ENCODE assay signal across 8 mouse cellular contexts in the genomic region with DNA sequence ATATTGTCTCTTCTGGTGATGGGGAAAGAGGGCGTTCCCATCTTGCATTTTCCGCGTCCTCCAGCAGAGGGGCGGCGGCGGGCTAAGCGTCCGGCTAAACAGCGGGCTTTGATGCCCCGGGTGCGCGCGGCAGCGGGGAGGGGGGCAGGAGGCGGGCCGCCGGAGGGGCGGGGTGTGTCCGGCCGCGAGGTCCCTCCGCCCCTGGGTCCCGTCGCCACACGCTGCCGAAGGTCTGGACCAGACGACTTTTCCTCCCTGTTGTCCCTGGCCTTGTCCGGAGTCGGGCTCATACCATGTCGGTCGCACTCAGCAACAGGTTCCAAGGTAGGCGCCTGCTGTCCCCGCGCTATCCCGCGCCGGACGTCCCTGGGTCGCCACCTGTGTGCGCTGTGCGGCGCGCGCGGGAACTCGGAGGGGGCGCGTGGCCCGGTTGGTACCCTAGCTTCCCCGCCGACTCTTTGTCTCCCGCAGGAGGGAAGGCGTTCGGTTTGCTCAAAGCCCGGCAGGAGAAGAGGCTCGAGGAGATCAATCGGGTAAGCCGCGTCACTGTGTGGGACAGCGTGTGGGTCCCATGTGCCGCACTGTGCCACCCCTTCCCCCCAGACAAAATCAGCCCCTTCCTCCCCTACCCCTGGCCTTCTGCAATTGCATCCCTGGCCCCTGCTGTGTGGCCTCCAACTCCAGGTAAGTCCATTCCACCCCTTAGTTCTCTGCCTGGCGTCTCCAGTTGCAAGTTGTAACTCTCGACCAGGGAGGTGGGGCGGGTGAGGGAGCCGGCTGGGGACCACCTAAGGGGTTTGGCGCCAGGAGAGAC. TPM values are rescaled to one million over a fixed set of nuclear protein-coding genes. Genes with fewer than 3 reads are reported as not detected.
A peak's percentile ranks its signal among the peaks of the same experiment; 100 is the strongest.
DNase-seq lines count a peak whose midpoint lies in the region; ATAC-seq and TF ChIP-seq lines count a peak whose summit lies in the region.

TSS of gene Aif1l (plus strand) at position 82 of the 814 bp plus-strand sequence.

- H3K9ac ChIP-seq in intestine, embryonic 14.5 days (ENCODE audit: low read length) = peak within 1 kb of the TSS; percentile 67
- H3K9ac ChIP-seq in liver, embryonic 14.5 days (replicated peaks) = no peak within 1 kb of the TSS

- TF ChIP-seq EP300 in liver, embryonic 14.5 days (IDR thresholded peaks at IDR 0.05; ENCODE audit: low read depth) = no peak

- ATAC-seq in intestine, embryonic 14.5 days (replicated peaks; ENCODE audit: low FRiP score, low TSS enrichment, low read depth) = peak; percentile 70
- ATAC-seq in liver, embryonic 14.5 days (ENCODE audit: insufficient read depth) = no peak

- peak; percentile 49; the same call in 1 of the 2 replicates for TF ChIP-seq CTCF in brain, embryonic 14.5 days (IDR thresholded peaks at IDR 0.05; ENCODE audit: borderline replicate concordance, extremely low read depth, insufficient read depth, insufficient read length)
- TF ChIP-seq CTCF in liver, embryonic 14.5 days (IDR thresholded peaks at IDR 0.05; ENCODE audit: low read depth) = peak; percentile 42

- 0 out of 2 replicates have a peak, but pooled peaks have one; percentile 16 for TF ChIP-seq POLR2A in brain, embryonic 14.5 days (IDR thresholded peaks at IDR 0.05; ENCODE audit: borderline replicate concordance, extremely low read depth, insufficient read depth, insufficient read length, poor library complexity, severe bottlenecking)

- no peak within 1 kb of the TSS for H3K27ac ChIP-seq in intestine, embryonic 14.5 days (ENCODE audit: low read depth)
- H3K27ac ChIP-seq in liver, embryonic 14.5 days = no peak within 1 kb of the TSS

- peak within 1 kb of the TSS; percentile 73 for H3K4me3 ChIP-seq in intestine, embryonic 14.5 days (ENCODE audit: low read depth, low read length)
- peak within 1 kb of the TSS; percentile 41 to 44 for H3K4me3 ChIP-seq in liver, embryonic 14.5 days (ENCODE audit: insufficient read depth in 1 of 2, low read depth in 2 of 2, low read length in 2 of 2)

- WGBS in intestine, embryonic 14.5 days = under 1% methylated on average over 66 of the region's 66 CpGs
- whole genome bisulfite sequencing in liver, embryonic 14.5 days (ENCODE audit: insufficient replicate concordance) = under 1% methylated on average over 65 of the region's 66 CpGs

- H3K4me2 ChIP-seq in intestine, embryonic 14.5 days (ENCODE audit: low read length) = peak within 1 kb of the TSS; percentile 99
- H3K4me2 ChIP-seq in liver, embryonic 14.5 days (ENCODE audit: low read depth) = peak within 1 kb of the TSS; percentile 65

- no peaks in the 10 kb centered on the region for H3K9me3 ChIP-seq in intestine, embryonic 14.5 days (ENCODE audit: control insufficient read depth, low read length)
- no peaks in the 10 kb centered on the region for H3K9me3 ChIP-seq in liver, embryonic 14.5 days (ENCODE audit: control insufficient read depth, low read length)

- H3K36me3 ChIP-seq in intestine, embryonic 14.5 days (ENCODE audit: control insufficient read depth, insufficient read depth, low read length) = no peaks in the 10 kb centered on the region
- H3K36me3 ChIP-seq in liver, embryonic 14.5 days (replicated peaks; ENCODE audit: control insufficient read depth, insufficient read depth, low read depth) = no peaks in the 10 kb centered on the region

- peak; percentile 96 for DNase-seq in heart, adult 11 months
- DNase-seq in heart, adult 8-10 months (ENCODE audit: low spot score) = no peak
- DNase-seq in brain, embryonic 14.5 days (ENCODE audit: low read depth) = peak; percentile 83
- DNase-seq in gastrocnemius, postnatal 25 days = peak; percentile 67
- peak; percentile 87 for DNase-seq in intestine, embryonic 14.5 days (ENCODE audit: low spot score)
- DNase-seq in liver, embryonic 14.5 days (ENCODE audit: low read depth in 3 of 3, low spot score in 3 of 3) = peak in 1 of 3 experiments; percentile 11
- DNase-seq in naive thymus-derived CD4-positive, alpha-beta T cell, adult 2 months (ENCODE audit: low read depth) = peak; percentile 53
- peak; percentile 23 for DNase-seq in thymus, postnatal 0 days (ENCODE audit: low spot score)

- H3K27me3 ChIP-seq in intestine, embryonic 14.5 days (replicated peaks; ENCODE audit: control insufficient read depth, insufficient read depth, low read length) = no peaks in the 10 kb centered on the region
- peaks cover 24% of the 10 kb centered on the region for H3K27me3 ChIP-seq in liver, embryonic 14.5 days (ENCODE audit: control insufficient read depth, insufficient read depth, low read length)

- H3K4me1 ChIP-seq in intestine, embryonic 14.5 days (replicated peaks; ENCODE audit: control insufficient read depth, insufficient read depth, low read length) = peaks cover 4% of the 10 kb centered on the region
- peaks cover 0 to 3% of the 10 kb centered on the region in 2 experiments; a peak in 1 of 4 replicates for H3K4me1 ChIP-seq in liver, embryonic 14.5 days (replicated peaks; ENCODE audit: control insufficient read depth in 2 of 2, insufficient read depth in 2 of 2, low read length in 1 of 2)

RNA-seq across cellular contexts. Expression of gene Aif1l, which starts in this region (rescaled TPM):
- 1 to 10 TPM; 2.2 to 4.2 (median 2.9) TPM for total RNA-seq in heart, adult 8-10 months (2022)
- 31.2 and 40.1 TPM in 2 replicates for polyA plus RNA-seq in brain, embryonic 14.5 days (2012; rRNA removed)
- total RNA-seq in gastrocnemius, postnatal 25 days (2021) = 1 to 10 TPM; 4.2 to 5.8 TPM
- polyA plus RNA-seq in intestine, embryonic 14.5 days (2014; fragmentation: Nextera tagmentation; extraction: Ambion mirVana) = 20.2 and 25.2 TPM in 2 replicates
- 1.1 and 1.3 TPM in 2 replicates for polyA plus RNA-seq in liver, embryonic 14.5 days (2012; rRNA removed)
- polyA plus RNA-seq in liver, embryonic 14.5 days (2014; fragmentation: Nextera tagmentation; extraction: Ambion mirVana) = 1.5 and 2.2 TPM in 2 replicates
- 5.0 and 6.0 TPM in 2 replicates for polyA plus RNA-seq in thymus, postnatal 0 days (2015; fragmentation: Nextera tagmentation; extraction: Ambion mirVana)
